Mouse (Mus musculus) kidney, embryonic 15.5 days (tissue): ENCODE data around the gene Olfr725. TPM values are rescaled to one million over a fixed set of nuclear protein-coding genes. Genes with fewer than 3 reads are reported as not detected.

Experiments used
- ATAC-seq: fragments of 200-750 bp; cut with Nextera tagmentation; replicated peaks from 2 replicates; pipeline ENCODE4 v1.8.0; 2017; ENCODE audit warnings: moderate TSS enrichment; ENCODE audit not compliant: low FRiP score
- H3K27ac ChIP-seq: fragments of 300-500 bp; sonication (generic); 2 replicates; pipeline ENCODE4 v1.5.1; 2015; ENCODE audit warnings: mild to moderate bottlenecking, inconsistent platforms
- H3K27me3 ChIP-seq: fragments of 300-500 bp; sonication (generic); 2 replicates; pipeline ENCODE4 v1.6.1; 2015; ENCODE audit warnings: inconsistent platforms
- H3K36me3 ChIP-seq: fragments of 300-500 bp; sonication (generic); 2 replicates; pipeline ENCODE4 v1.6.1; 2015; ENCODE audit warnings: inconsistent platforms
- H3K4me1 ChIP-seq: fragments of 300-500 bp; sonication (generic); 2 replicates; pipeline ENCODE4 v1.6.1; 2015; ENCODE audit warnings: inconsistent platforms
- H3K4me2 ChIP-seq: fragments of 300-500 bp; sonication (generic); 2 replicates; pipeline ENCODE4 v1.6.1; 2015; ENCODE audit warnings: moderate library complexity, mild to moderate bottlenecking, inconsistent platforms
- H3K4me3 ChIP-seq: fragments of 300-500 bp; sonication (generic); replicated peaks from 2 replicates; pipeline ENCODE4 v1.5.1; 2015; ENCODE audit warnings: mild to moderate bottlenecking, inconsistent platforms
- H3K9ac ChIP-seq: fragments of 300-500 bp; sonication (generic); 2 replicates; pipeline ENCODE4 v1.6.1; 2015; ENCODE audit warnings: mild to moderate bottlenecking, inconsistent platforms
- H3K9me3 ChIP-seq: fragments of 300-500 bp; sonication (generic); replicated peaks from 2 replicates; pipeline ENCODE4 v1.6.1; 2016; ENCODE audit warnings: inconsistent platforms
- WGBS: fragments of 180-500 bp; shearing (Covaris S2); methylation state at CpG from one replicate; pipeline ENCODE4 v1.1.7; 2015; ENCODE audit warnings: mixed read lengths; 5-methylcytosine and 5-hydroxymethylcytosine counted together
- polyA plus RNA-seq: library from polyadenylated mRNA; unstranded; fragments of >200 nt; fragmentation: Nextera tagmentation; extraction: Ambion mirVana; gene quantifications from 2 replicates; pipeline ENCODE4 v1.2.1, GENCODE M21; 2015

The Olfr725 gene
- not detected in 2 replicates for polyA plus RNA-seq

GRCm38 (mm10) chr14:50040275-50040674, at the start of gene Olfr725:
Gene Olfr725, minus strand, starts transcription at chr14:50040375.
- H3K27me3 ChIP-seq, result no peaks in the 10 kb centered on the region
- no peaks in the 10 kb centered on the region for H3K4me1 ChIP-seq
- H3K27ac ChIP-seq, result no peak within 1 kb of the TSS
- H3K9me3 ChIP-seq, result no peaks in the 10 kb centered on the region
- H3K36me3 ChIP-seq, result no peaks in the 10 kb centered on the region
- H3K4me2 ChIP-seq, result no peak within 1 kb of the TSS
- no peak within 1 kb of the TSS for H3K4me3 ChIP-seq
- no peak within 1 kb of the TSS for H3K9ac ChIP-seq
- ATAC-seq, result no peak

DNA sequence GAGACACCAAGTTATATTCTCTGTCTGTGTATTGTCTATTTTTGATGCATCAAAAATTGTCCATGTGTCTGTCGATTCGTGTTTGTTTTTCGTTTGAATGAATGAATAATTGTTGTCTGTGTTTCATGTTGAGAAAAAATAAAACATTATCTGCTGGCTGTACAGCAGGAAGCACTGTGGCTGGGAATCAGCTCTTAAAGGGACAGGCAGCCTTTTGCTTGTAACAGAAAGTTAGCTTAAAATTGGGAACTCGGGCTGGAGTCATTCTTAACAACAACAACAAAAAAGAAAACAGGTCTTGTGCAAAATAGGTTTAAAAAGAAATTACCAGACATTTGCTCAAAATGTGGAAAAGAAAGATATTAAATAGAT, 22.5 kb upstream of the Olfr725 start:
- peak overlapping the region; percentile 74 for H3K4me3 ChIP-seq
- no peaks in the 10 kb centered on the region for H3K27me3 ChIP-seq
- ATAC-seq, result peak; percentile 53
- H3K9ac ChIP-seq, result peak overlapping the region; percentile 61
- H3K9me3 ChIP-seq, result no peaks in the 10 kb centered on the region
- peaks cover 6% of the 10 kb centered on the region; the same call in 1 of the 2 replicates for H3K4me1 ChIP-seq
- 0 out of 2 replicates have a peak, but pooled peaks cover 3% of the 10 kb centered on the region for H3K36me3 ChIP-seq
- H3K4me2 ChIP-seq, result peak overlapping the region; percentile 88
- WGBS, result under 1% methylated on average over 4 of the region's 4 CpGs
- no peak overlapping the region; the same call in 1 of the 2 replicates for H3K27ac ChIP-seq

DNA sequence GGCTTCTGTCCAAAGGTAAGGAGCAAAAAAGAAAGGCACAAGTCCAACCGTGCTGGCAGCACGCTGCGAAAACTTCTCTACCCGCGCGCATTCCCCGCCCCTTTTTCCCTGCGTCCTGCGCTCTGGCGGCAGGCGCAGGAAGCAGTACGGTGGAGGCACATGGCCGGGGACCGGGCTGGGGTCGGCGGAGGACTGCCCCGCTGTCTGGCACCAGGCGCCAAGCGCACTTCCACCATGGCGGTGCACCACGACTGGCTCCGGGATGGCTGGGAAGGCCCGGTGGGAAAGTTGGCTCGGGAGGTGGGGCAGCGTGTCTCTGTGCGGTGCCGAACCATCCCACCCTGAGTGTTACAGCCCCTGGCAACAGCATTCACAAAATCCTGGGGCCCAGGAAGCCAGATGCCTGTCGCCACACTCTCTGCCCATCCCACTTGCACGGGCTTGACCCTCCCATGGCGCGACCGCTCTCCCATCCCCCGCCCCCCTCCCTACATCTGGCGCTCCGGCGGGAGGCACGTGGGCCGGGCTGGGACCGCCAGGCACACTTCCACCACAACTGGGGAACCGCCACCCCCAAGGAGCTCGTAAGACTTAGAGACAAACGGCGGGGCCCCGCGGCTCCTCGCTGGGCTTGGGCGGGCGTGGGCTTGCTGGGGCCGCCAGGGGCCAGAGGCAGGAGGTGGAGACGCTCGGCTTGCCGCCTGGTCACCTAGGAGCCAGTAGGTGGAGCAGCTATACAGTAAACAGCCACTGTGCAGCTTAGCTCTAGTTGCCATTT, 22.0 kb upstream of the Olfr725 start:
- Histone ChIP-seq H3K27ac (peak overlapping the region; percentile 94), H3K36me3 (no peaks in the 10 kb centered on the region), H3K4me3 (peak overlapping the region; percentile 74), H3K9ac (peak overlapping the region; percentile 61), H3K27me3 (no peaks in the 10 kb centered on the region), H3K4me1 (peaks cover 6% of the 10 kb centered on the region; the same call in 1 of the 2 replicates), H3K4me2 (peak overlapping the region; percentile 88), H3K9me3 (no peaks in the 10 kb centered on the region)
- whole genome bisulfite sequencing, result 1% methylated on average over 51 of the region's 52 CpGs
- peak; percentile 97 for ATAC-seq

GRCm38 (mm10) chr14:50061590-50061954, 21.4 kb upstream of the Olfr725 start:
- Histone ChIP-seq H3K36me3 (no peaks in the 10 kb centered on the region), H3K9ac (peak overlapping the region; percentile 61), H3K4me1 (peaks cover 6% of the 10 kb centered on the region; the same call in 1 of the 2 replicates), H3K9me3 (no peaks in the 10 kb centered on the region), H3K27ac (peak overlapping the region; percentile 94), H3K4me2 (peak overlapping the region; percentile 88), H3K27me3 (no peaks in the 10 kb centered on the region), H3K4me3 (peak overlapping the region; percentile 74)
- under 1% methylated on average over 13 of the region's 13 CpGs for WGBS
- peak; percentile 36 for ATAC-seq

- Histone ChIP-seq H3K36me3 (no peaks in the 10 kb centered on the region), H3K9ac (peak overlapping the region; percentile 61), H3K9me3 (no peaks in the 10 kb centered on the region), H3K27me3 (no peaks in the 10 kb centered on the region), H3K4me1 (peaks cover 6% of the 10 kb centered on the region; the same call in 1 of the 2 replicates), H3K27ac (no peak overlapping the region), H3K4me2 (peak overlapping the region; percentile 88), H3K4me3 (peak overlapping the region; percentile 74)
- no peak; the same call in 1 of the 2 replicates for ATAC-seq
- 11% methylated on average over 11 of the region's 11 CpGs for WGBS
Observed at GRCm38 (mm10) chr14:50061179-50061578, 21.0 kb upstream of the Olfr725 start.

- Histone ChIP-seq H3K27ac (no peak overlapping the region), H3K4me2 (no peak overlapping the region), H3K9me3 (no peaks in the 10 kb centered on the region), H3K27me3 (no peaks in the 10 kb centered on the region), H3K36me3 (no peaks in the 10 kb centered on the region), H3K4me1 (no peaks in the 10 kb centered on the region), H3K4me3 (no peak overlapping the region), H3K9ac (no peak overlapping the region)
- ATAC-seq, result no peak
- WGBS, result 89% methylated on average over 2 of the region's 2 CpGs
Observed at GRCm38 (mm10) chr14:50032041-50032440, 8.1 kb downstream of the Olfr725 start.

DNA sequence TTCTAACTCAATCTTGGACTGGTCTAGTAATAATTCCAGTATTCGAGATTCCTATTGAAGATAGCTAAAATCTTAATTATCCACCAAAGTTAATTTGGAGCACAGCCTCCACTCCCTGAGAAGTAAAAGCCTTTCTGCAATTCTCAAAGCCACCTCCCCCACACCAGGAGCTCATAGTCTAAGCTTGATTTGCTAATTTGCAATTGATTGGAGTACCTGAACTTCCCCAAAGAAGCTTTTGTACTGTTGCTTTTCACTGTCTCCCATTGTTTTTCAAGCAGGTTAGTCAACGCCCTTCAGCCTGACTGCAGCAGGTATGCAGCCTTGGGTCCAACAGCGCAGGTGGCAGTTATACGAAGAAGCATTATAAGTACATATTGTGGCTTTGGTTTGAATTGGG, 8.8 kb downstream of the Olfr725 start:
- 89% methylated on average over 4 of the region's 4 CpGs for WGBS
- no peak overlapping the region for H3K4me2 ChIP-seq

DNA sequence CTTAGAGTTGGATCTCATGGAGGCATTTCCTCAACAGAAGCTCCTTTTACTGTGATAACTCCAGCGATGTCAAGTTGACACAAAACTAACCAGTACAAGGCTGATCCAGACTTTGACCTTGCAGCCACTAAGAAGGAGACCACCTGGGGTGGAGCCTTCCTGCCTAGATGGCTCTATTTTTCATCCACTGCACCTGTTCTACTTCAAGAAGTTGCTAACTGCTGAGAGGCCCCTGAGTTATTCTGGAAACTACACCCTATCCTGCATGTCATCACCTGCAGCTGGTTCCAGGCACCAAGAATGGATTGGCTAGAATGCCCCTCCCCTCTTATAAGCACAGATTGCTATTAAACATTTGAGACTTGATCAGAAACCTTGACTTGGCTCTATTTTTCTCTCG, 13.8 kb downstream of the Olfr725 start:
- 83% methylated on average over 2 of the region's 2 CpGs for WGBS
- H3K4me3 ChIP-seq, result no peak overlapping the region
- ATAC-seq, result no peak
- H3K4me2 ChIP-seq, result no peak overlapping the region
- H3K4me1 ChIP-seq, result no peaks in the 10 kb centered on the region
- no peaks in the 10 kb centered on the region for H3K27me3 ChIP-seq
- no peaks in the 10 kb centered on the region for H3K36me3 ChIP-seq
- H3K9ac ChIP-seq, result no peak overlapping the region
- no peak overlapping the region for H3K27ac ChIP-seq
- no peaks in the 10 kb centered on the region for H3K9me3 ChIP-seq

More for the DNA sequence above, 8.8 kb downstream of the Olfr725 start:
- no peaks in the 10 kb centered on the region for H3K9me3 ChIP-seq
- no peaks in the 10 kb centered on the region for H3K27me3 ChIP-seq
- H3K4me3 ChIP-seq, result no peak overlapping the region
- no peak overlapping the region for H3K27ac ChIP-seq
- H3K36me3 ChIP-seq, result no peaks in the 10 kb centered on the region
- no peak for ATAC-seq
- no peaks in the 10 kb centered on the region for H3K4me1 ChIP-seq
- H3K9ac ChIP-seq, result no peak overlapping the region

Other genes starting within 250 kb of the Olfr725 start
- gene Olfr722, start 138.4 kb downstream of the Olfr725 start, polyA plus RNA-seq, result not detected in 2 replicates
- gene Olfr723, start 108.6 kb downstream of the Olfr725 start, polyA plus RNA-seq, result not detected in 2 replicates
- not detected in 2 replicates for gene Olfr724, start 77.1 kb downstream of the Olfr725 start, polyA plus RNA-seq
- not detected in 2 replicates for gene Olfr726, start 50.6 kb upstream of the Olfr725 start, polyA plus RNA-seq
- gene Olfr727, start 82.8 kb upstream of the Olfr725 start, polyA plus RNA-seq, result not detected in 2 replicates
- gene Olfr728, start 102.3 kb upstream of the Olfr725 start, polyA plus RNA-seq, result not detected in 2 replicates
- gene Olfr729, start 112.5 kb upstream of the Olfr725 start, polyA plus RNA-seq, result not detected in 2 replicates
- gene Olfr730, start 147.8 kb upstream of the Olfr725 start, polyA plus RNA-seq, result not detected in 2 replicates
- not detected in 2 replicates for gene Olfr731, start 201.5 kb upstream of the Olfr725 start, polyA plus RNA-seq
- gene Olfr732, start 243.8 kb upstream of the Olfr725 start, polyA plus RNA-seq, result not detected in 2 replicates